Mouse (Mus musculus): ENCODE data around the gene B3gat1. TPM values are rescaled to one million over a fixed set of nuclear protein-coding genes. Genes with fewer than 3 reads are reported as not detected.
A peak's percentile ranks its signal among the peaks of the same experiment; 100 is the strongest.

The B3gat1 gene
- polyA plus RNA-seq, 1 experiment from 2014 or later, result 1.3 TPM

- H3K27me3 ChIP-seq, result peaks cover 21% of the 10 kb centered on the region
- no peak for ATAC-seq (ENCODE audit: insufficient number of reproducible peaks, insufficient read depth, low FRiP score, low TSS enrichment)
- no peak overlapping the region for H3K4me2 ChIP-seq (replicated peaks)
- H3K4me3 ChIP-seq, result no peak overlapping the region
- H3K36me3 ChIP-seq, result no peaks in the 10 kb centered on the region
- H3K9ac ChIP-seq, result no peak overlapping the region
- 79% methylated on average over 2 of the region's 2 CpGs for WGBS
- no peaks in the 10 kb centered on the region for H3K4me1 ChIP-seq
- H3K27ac ChIP-seq, result no peak overlapping the region
- no peaks in the 10 kb centered on the region for H3K9me3 ChIP-seq
These were observed 5.0 kb upstream of the B3gat1 start for GRCm38 (mm10) chr9:26728556-26728955.

GRCm38 (mm10) chr9:26733986-26734385 is 458 bp downstream of the B3gat1 start:
- H3K9ac ChIP-seq, result peak overlapping the region; percentile 59
- no peaks in the 10 kb centered on the region for H3K9me3 ChIP-seq
- peak overlapping the region; percentile 61 for H3K4me3 ChIP-seq
- peak; percentile 62 for ATAC-seq (ENCODE audit: insufficient number of reproducible peaks, insufficient read depth, low FRiP score, low TSS enrichment)
- H3K4me1 ChIP-seq, result no peaks in the 10 kb centered on the region
- H3K4me2 ChIP-seq (replicated peaks), result peak overlapping the region; percentile 98
- peaks cover 47% of the 10 kb centered on the region for H3K27me3 ChIP-seq
- 1% methylated on average over 37 of the region's 37 CpGs for WGBS
- no peak overlapping the region for H3K27ac ChIP-seq
- no peaks in the 10 kb centered on the region for H3K36me3 ChIP-seq

DNA sequence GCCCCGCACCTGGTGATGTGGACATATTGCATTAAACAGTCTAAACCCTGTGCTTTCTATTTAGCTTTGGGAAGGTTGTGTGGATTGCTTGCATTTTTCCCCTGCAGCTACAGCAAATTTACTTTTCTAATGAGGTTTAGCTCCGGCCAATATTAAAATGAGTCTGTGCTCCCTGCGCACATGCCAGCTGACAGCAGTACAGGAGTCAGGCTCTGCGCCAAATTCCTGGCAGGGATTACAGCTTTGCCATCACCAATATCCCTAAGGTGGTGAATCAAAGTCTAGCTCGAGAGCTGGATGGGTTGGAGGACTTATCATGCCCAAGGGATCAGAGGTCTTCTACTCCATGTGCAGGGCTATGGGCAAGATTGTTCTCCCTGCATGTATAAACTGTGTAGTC is 3.6 kb downstream of the B3gat1 start:
- H3K9me3 ChIP-seq, result no peaks in the 10 kb centered on the region
- no peak for ATAC-seq (ENCODE audit: insufficient number of reproducible peaks, insufficient read depth, low FRiP score, low TSS enrichment)
- no peaks in the 10 kb centered on the region for H3K4me1 ChIP-seq
- no peak overlapping the region for H3K4me3 ChIP-seq
- no peaks in the 10 kb centered on the region for H3K36me3 ChIP-seq
- no peak overlapping the region for H3K27ac ChIP-seq
- no peak overlapping the region for H3K4me2 ChIP-seq (replicated peaks)
- WGBS, result 72% methylated on average over 5 of the region's 5 CpGs
- peaks cover 41% of the 10 kb centered on the region for H3K27me3 ChIP-seq
- H3K9ac ChIP-seq, result no peak overlapping the region

DNA sequence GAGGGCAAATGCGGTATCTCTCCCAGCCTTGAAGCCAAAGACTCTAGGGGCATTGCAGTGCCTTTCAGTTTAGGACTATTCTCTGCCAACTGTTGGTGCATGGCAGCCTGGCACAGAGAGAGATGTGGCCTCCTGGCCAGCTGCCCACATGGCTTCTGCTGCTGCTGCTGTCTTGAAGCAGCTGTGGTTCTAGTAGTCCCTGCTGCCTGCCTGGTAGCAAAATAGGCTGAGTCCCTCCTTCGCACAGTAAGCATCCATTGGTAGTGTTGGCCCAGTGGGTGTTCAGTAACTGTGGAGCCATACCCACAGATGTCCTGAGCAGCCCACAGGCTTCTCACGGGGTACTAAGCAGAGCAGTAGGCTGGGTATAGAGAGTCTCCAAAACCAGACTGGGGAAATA is 9.3 kb downstream of the B3gat1 start:
- no peak for ATAC-seq (ENCODE audit: insufficient number of reproducible peaks, insufficient read depth, low FRiP score, low TSS enrichment)
- Histone ChIP-seq H3K4me3 (no peak overlapping the region), H3K4me2 (replicated peaks) (no peak overlapping the region), H3K9me3 (no peaks in the 10 kb centered on the region), H3K27me3 (no peaks in the 10 kb centered on the region), H3K27ac (no peak overlapping the region), H3K36me3 (no peaks in the 10 kb centered on the region), H3K4me1 (no peaks in the 10 kb centered on the region), H3K9ac (no peak overlapping the region)
- whole genome bisulfite sequencing, result 89% methylated on average over 3 of the region's 3 CpGs

- H3K4me3 ChIP-seq, result no peak overlapping the region
- no peaks in the 10 kb centered on the region for H3K4me1 ChIP-seq
- WGBS, result 44% methylated on average over 4 of the region's 4 CpGs
- H3K9ac ChIP-seq, result no peak overlapping the region
- H3K27me3 ChIP-seq, result no peaks in the 10 kb centered on the region
- no peaks in the 10 kb centered on the region for H3K9me3 ChIP-seq
- H3K4me2 ChIP-seq (replicated peaks), result no peak overlapping the region
- ATAC-seq (ENCODE audit: insufficient number of reproducible peaks, insufficient read depth, low FRiP score, low TSS enrichment), result no peak
- no peaks in the 10 kb centered on the region for H3K36me3 ChIP-seq
- H3K27ac ChIP-seq, result no peak overlapping the region
These were observed 13.6 kb downstream of the B3gat1 start for GRCm38 (mm10) chr9:26747121-26747520.

DNA sequence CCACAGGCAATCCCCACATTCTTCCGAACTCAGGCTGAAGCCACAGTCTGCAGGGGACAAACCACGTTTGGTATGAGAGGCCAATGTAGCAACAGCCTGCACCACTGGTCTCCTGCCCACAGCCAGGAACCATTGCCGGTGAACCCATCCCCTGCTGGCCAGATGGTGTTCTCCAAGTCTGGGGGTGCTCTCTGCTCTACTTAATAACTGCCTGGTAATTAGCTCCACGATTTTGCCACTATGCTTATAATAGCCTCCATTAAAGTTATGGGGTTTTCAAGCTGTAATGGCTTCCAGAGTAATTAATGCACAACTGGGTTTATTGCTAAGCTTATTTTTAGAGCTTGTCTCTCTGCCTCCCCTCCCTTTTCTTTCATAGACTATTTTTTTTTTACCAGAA is 15.4 kb downstream of the B3gat1 start:
- Histone ChIP-seq H3K4me2 (replicated peaks) (no peak overlapping the region), H3K36me3 (no peaks in the 10 kb centered on the region), H3K27ac (no peak overlapping the region), H3K9me3 (no peaks in the 10 kb centered on the region), H3K4me1 (no peaks in the 10 kb centered on the region), H3K9ac (no peak overlapping the region), H3K27me3 (no peaks in the 10 kb centered on the region), H3K4me3 (no peak overlapping the region)
- no peak for ATAC-seq (ENCODE audit: insufficient number of reproducible peaks, insufficient read depth, low FRiP score, low TSS enrichment)
- 80% methylated on average over 4 of the region's 4 CpGs for WGBS

- H3K4me2 ChIP-seq (replicated peaks), result no peak overlapping the region
- no peak overlapping the region for H3K9ac ChIP-seq
- H3K27me3 ChIP-seq, result no peaks in the 10 kb centered on the region
- ATAC-seq (ENCODE audit: insufficient number of reproducible peaks, insufficient read depth, low FRiP score, low TSS enrichment), result no peak
- H3K4me3 ChIP-seq, result no peak overlapping the region
- no peaks in the 10 kb centered on the region for H3K36me3 ChIP-seq
- no peaks in the 10 kb centered on the region for H3K4me1 ChIP-seq
- H3K9me3 ChIP-seq, result no peaks in the 10 kb centered on the region
- H3K27ac ChIP-seq, result no peak overlapping the region
- WGBS, result 35% methylated on average over 9 of the region's 9 CpGs
These were observed 26.6 kb downstream of the B3gat1 start for GRCm38 (mm10) chr9:26760081-26760480.

DNA sequence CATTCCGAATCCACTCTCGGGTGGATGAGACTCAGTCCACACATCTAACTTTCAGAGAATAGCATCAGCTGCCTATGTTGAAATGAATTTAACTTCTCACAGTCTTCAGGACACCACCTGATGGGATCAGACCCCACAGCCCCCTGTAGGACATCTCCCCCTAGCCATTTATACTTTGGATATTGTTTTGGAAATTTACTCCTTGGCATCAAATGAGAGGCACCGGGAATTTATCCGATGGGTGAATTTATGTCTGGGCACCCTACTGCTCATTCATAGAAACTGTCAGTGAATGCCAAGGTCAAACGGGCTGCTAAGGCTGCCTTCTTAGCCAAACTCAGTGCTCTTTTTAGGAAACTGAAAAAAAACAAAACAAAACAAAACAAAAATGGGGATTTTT is 27.0 kb downstream of the B3gat1 start:
- Histone ChIP-seq H3K4me2 (replicated peaks) (no peak overlapping the region), H3K9ac (no peak overlapping the region), H3K4me1 (no peaks in the 10 kb centered on the region), H3K36me3 (no peaks in the 10 kb centered on the region), H3K27ac (no peak overlapping the region), H3K4me3 (no peak overlapping the region), H3K9me3 (no peaks in the 10 kb centered on the region), H3K27me3 (no peaks in the 10 kb centered on the region)
- WGBS, result 75% methylated on average over 5 of the region's 5 CpGs
- ATAC-seq (ENCODE audit: insufficient number of reproducible peaks, insufficient read depth, low FRiP score, low TSS enrichment), result no peak

- Histone ChIP-seq H3K27me3 (no peaks in the 10 kb centered on the region), H3K4me3 (no peak overlapping the region), H3K9ac (no peak overlapping the region), H3K4me2 (replicated peaks) (no peak overlapping the region), H3K36me3 (no peaks in the 10 kb centered on the region), H3K9me3 (no peaks in the 10 kb centered on the region), H3K4me1 (no peaks in the 10 kb centered on the region), H3K27ac (no peak overlapping the region)
- ATAC-seq (ENCODE audit: insufficient number of reproducible peaks, insufficient read depth, low FRiP score, low TSS enrichment), result no peak
- WGBS, result 88% methylated on average over 6 of the region's 6 CpGs
These were observed 28.9 kb downstream of the B3gat1 start for GRCm38 (mm10) chr9:26762477-26762876.

DNA sequence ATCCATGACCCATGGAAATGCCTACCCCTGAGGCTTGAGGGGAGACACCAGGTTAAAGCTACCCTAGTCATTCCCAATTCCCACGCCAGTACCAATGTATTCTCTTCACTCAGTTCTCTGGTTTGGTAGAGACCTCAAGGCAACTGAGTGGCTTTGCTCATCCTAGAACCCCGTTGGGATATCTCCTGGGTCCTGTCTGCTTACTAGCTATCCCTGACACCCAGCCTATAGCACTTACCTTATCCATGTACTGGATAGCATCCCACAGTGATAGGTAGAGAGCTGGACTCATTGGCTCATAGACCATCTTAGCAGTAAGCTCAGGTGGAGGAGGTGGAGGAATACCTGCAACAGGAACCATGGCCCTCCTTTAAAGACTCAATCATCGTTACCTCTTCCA is 34.7 kb downstream of the B3gat1 start:
- Histone ChIP-seq H3K36me3 (no peaks in the 10 kb centered on the region), H3K4me2 (replicated peaks) (no peak overlapping the region), H3K9me3 (no peaks in the 10 kb centered on the region), H3K27ac (no peak overlapping the region), H3K4me3 (no peak overlapping the region), H3K27me3 (no peaks in the 10 kb centered on the region), H3K4me1 (no peaks in the 10 kb centered on the region), H3K9ac (no peak overlapping the region)
- WGBS, result 86% methylated on average over 3 of the region's 3 CpGs
- ATAC-seq (ENCODE audit: insufficient number of reproducible peaks, insufficient read depth, low FRiP score, low TSS enrichment), result no peak

GRCm38 (mm10) chr9:26775700-26776099 is 42.2 kb downstream of the B3gat1 start:
- Histone ChIP-seq H3K4me2 (replicated peaks) (no peak overlapping the region), H3K4me3 (no peak overlapping the region), H3K9me3 (no peaks in the 10 kb centered on the region), H3K36me3 (no peaks in the 10 kb centered on the region), H3K4me1 (no peaks in the 10 kb centered on the region), H3K27me3 (no peaks in the 10 kb centered on the region), H3K9ac (no peak overlapping the region), H3K27ac (no peak overlapping the region)
- no peak for ATAC-seq (ENCODE audit: insufficient number of reproducible peaks, insufficient read depth, low FRiP score, low TSS enrichment)
- 78% methylated on average over 2 of the region's 2 CpGs for WGBS

- H3K27ac ChIP-seq, result no peak overlapping the region
- no peak for ATAC-seq (ENCODE audit: insufficient number of reproducible peaks, insufficient read depth, low FRiP score, low TSS enrichment)
These were observed 42.8 kb downstream of the B3gat1 start for GRCm38 (mm10) chr9:26776122-26776902.

More at GRCm38 (mm10) chr9:26776122-26776902, 42.8 kb downstream of the B3gat1 start:
- Histone ChIP-seq H3K9me3 (no peaks in the 10 kb centered on the region), H3K4me1 (no peaks in the 10 kb centered on the region), H3K4me2 (replicated peaks) (no peak overlapping the region), H3K27me3 (no peaks in the 10 kb centered on the region), H3K4me3 (no peak overlapping the region), H3K36me3 (no peaks in the 10 kb centered on the region), H3K9ac (no peak overlapping the region)
- WGBS, result 65% methylated on average over 6 of the region's 6 CpGs

All from embryonic facial prominence, embryonic 12.5 days (tissue).